Mouse (Mus musculus): ENCODE results near the gene Fam162b. TPM values are rescaled to one million over a fixed set of nuclear protein-coding genes. Genes with fewer than 3 reads are reported as not detected.

Fam162b gene
- polyA plus RNA-seq, 1 experiment = not detected

- no peak for TF ChIP-seq CTCF (IDR thresholded peaks at IDR 0.05; ENCODE audit: low read depth, low read length)
- no peak for TF ChIP-seq POLR2A (IDR thresholded peaks at IDR 0.05; ENCODE audit: insufficient read depth, low read length)
- TF ChIP-seq EP300 (IDR thresholded peaks at IDR 0.05; ENCODE audit: insufficient read depth, low read depth, low read length) = no peak
- H3K9ac ChIP-seq (ENCODE audit: low read depth, poor library complexity, severe bottlenecking) = no peak overlapping the region
- no peak overlapping the region for H3K4me3 ChIP-seq (ENCODE audit: low read depth, low read length)
- H3K36me3 ChIP-seq (ENCODE audit: control insufficient read depth, insufficient read depth, low read length, poor library complexity, severe bottlenecking) = no peaks in the 10 kb centered on the region
- no peaks in the 10 kb centered on the region for H3K9me3 ChIP-seq (replicated peaks; ENCODE audit: control insufficient read depth, insufficient read depth, low read length, poor library complexity, severe bottlenecking)
- no peak overlapping the region for H3K27ac ChIP-seq (ENCODE audit: insufficient read depth, low read length)
- H3K27me3 ChIP-seq (ENCODE audit: control insufficient read depth, insufficient read depth, low read length, poor library complexity, severe bottlenecking) = peaks cover 1% of the 10 kb centered on the region
- no peaks in the 10 kb centered on the region for H3K4me1 ChIP-seq (ENCODE audit: control insufficient read depth, insufficient read depth, low read length)
Measured at GRCm38 (mm10) chr10:51595001-51595931, 4.9 kb upstream of the Fam162b start.

GRCm38 (mm10) chr10:51591574-51591973 is 1.3 kb upstream of the Fam162b start:
- Histone ChIP-seq H3K36me3 (ENCODE audit: control insufficient read depth, insufficient read depth, low read length, poor library complexity, severe bottlenecking) (no peaks in the 10 kb centered on the region), H3K9ac (ENCODE audit: low read depth, poor library complexity, severe bottlenecking) (no peak overlapping the region), H3K27ac (ENCODE audit: insufficient read depth, low read length) (no peak overlapping the region), H3K4me3 (ENCODE audit: low read depth, low read length) (no peak overlapping the region), H3K4me1 (ENCODE audit: control insufficient read depth, insufficient read depth, low read length) (no peaks in the 10 kb centered on the region), H3K27me3 (ENCODE audit: control insufficient read depth, insufficient read depth, low read length, poor library complexity, severe bottlenecking) (peaks cover 1% of the 10 kb centered on the region), H3K9me3 (replicated peaks; ENCODE audit: control insufficient read depth, insufficient read depth, low read length, poor library complexity, severe bottlenecking) (no peaks in the 10 kb centered on the region)
- TF ChIP-seq POLR2A (IDR thresholded peaks at IDR 0.05; ENCODE audit: insufficient read depth, low read length) (no peak), EP300 (IDR thresholded peaks at IDR 0.05; ENCODE audit: insufficient read depth, low read depth, low read length) (no peak), CTCF (IDR thresholded peaks at IDR 0.05; ENCODE audit: low read depth, low read length) (no peak)

- H3K9ac ChIP-seq (ENCODE audit: low read depth, poor library complexity, severe bottlenecking) = no peak overlapping the region
- no peaks in the 10 kb centered on the region for H3K4me1 ChIP-seq (ENCODE audit: control insufficient read depth, insufficient read depth, low read length)
- no peaks in the 10 kb centered on the region for H3K27me3 ChIP-seq (ENCODE audit: control insufficient read depth, insufficient read depth, low read length, poor library complexity, severe bottlenecking)
- H3K36me3 ChIP-seq (ENCODE audit: control insufficient read depth, insufficient read depth, low read length, poor library complexity, severe bottlenecking) = no peaks in the 10 kb centered on the region
- no peak overlapping the region for H3K4me3 ChIP-seq (ENCODE audit: low read depth, low read length)
- no peak for TF ChIP-seq EP300 (IDR thresholded peaks at IDR 0.05; ENCODE audit: insufficient read depth, low read depth, low read length)
- no peak for TF ChIP-seq POLR2A (IDR thresholded peaks at IDR 0.05; ENCODE audit: insufficient read depth, low read length)
- no peak for TF ChIP-seq CTCF (IDR thresholded peaks at IDR 0.05; ENCODE audit: low read depth, low read length)
- H3K27ac ChIP-seq (ENCODE audit: insufficient read depth, low read length) = no peak overlapping the region
- no peaks in the 10 kb centered on the region; the same call in 1 of the 2 replicates for H3K9me3 ChIP-seq (replicated peaks; ENCODE audit: control insufficient read depth, insufficient read depth, low read length, poor library complexity, severe bottlenecking)
Measured at GRCm38 (mm10) chr10:51584919-51585318, 5.4 kb downstream of the Fam162b start.

- H3K4me3 ChIP-seq (ENCODE audit: low read depth, low read length) = no peak overlapping the region
- TF ChIP-seq EP300 (IDR thresholded peaks at IDR 0.05; ENCODE audit: insufficient read depth, low read depth, low read length) = no peak
- no peak for TF ChIP-seq POLR2A (IDR thresholded peaks at IDR 0.05; ENCODE audit: insufficient read depth, low read length)
- no peak for TF ChIP-seq CTCF (IDR thresholded peaks at IDR 0.05; ENCODE audit: low read depth, low read length)
- no peak overlapping the region for H3K9ac ChIP-seq (ENCODE audit: low read depth, poor library complexity, severe bottlenecking)
- H3K9me3 ChIP-seq (replicated peaks; ENCODE audit: control insufficient read depth, insufficient read depth, low read length, poor library complexity, severe bottlenecking) = no peaks in the 10 kb centered on the region; the same call in 1 of the 2 replicates
- no peaks in the 10 kb centered on the region for H3K36me3 ChIP-seq (ENCODE audit: control insufficient read depth, insufficient read depth, low read length, poor library complexity, severe bottlenecking)
- no peak overlapping the region for H3K27ac ChIP-seq (ENCODE audit: insufficient read depth, low read length)
- no peaks in the 10 kb centered on the region for H3K4me1 ChIP-seq (ENCODE audit: control insufficient read depth, insufficient read depth, low read length)
- H3K27me3 ChIP-seq (ENCODE audit: control insufficient read depth, insufficient read depth, low read length, poor library complexity, severe bottlenecking) = no peaks in the 10 kb centered on the region
Measured at GRCm38 (mm10) chr10:51584378-51584777, 5.9 kb downstream of the Fam162b start.

GRCm38 (mm10) chr10:51571225-51571996 is 18.9 kb downstream of the Fam162b start:
- Histone ChIP-seq H3K27me3 (ENCODE audit: control insufficient read depth, insufficient read depth, low read length, poor library complexity, severe bottlenecking) (no peaks in the 10 kb centered on the region), H3K36me3 (ENCODE audit: control insufficient read depth, insufficient read depth, low read length, poor library complexity, severe bottlenecking) (no peaks in the 10 kb centered on the region), H3K4me3 (ENCODE audit: low read depth, low read length) (no peak overlapping the region), H3K9ac (ENCODE audit: low read depth, poor library complexity, severe bottlenecking) (no peak overlapping the region), H3K4me1 (ENCODE audit: control insufficient read depth, insufficient read depth, low read length) (no peaks in the 10 kb centered on the region), H3K9me3 (replicated peaks; ENCODE audit: control insufficient read depth, insufficient read depth, low read length, poor library complexity, severe bottlenecking) (no peaks in the 10 kb centered on the region), H3K27ac (ENCODE audit: insufficient read depth, low read length) (no peak overlapping the region)
- no peak for TF ChIP-seq EP300 (IDR thresholded peaks at IDR 0.05; ENCODE audit: insufficient read depth, low read depth, low read length)
- no peak for TF ChIP-seq CTCF (IDR thresholded peaks at IDR 0.05; ENCODE audit: low read depth, low read length)
- no peak for TF ChIP-seq POLR2A (IDR thresholded peaks at IDR 0.05; ENCODE audit: insufficient read depth, low read length)
